Mouse (Mus musculus): ENCODE measurements around the gene Ints6l.

DNA sequence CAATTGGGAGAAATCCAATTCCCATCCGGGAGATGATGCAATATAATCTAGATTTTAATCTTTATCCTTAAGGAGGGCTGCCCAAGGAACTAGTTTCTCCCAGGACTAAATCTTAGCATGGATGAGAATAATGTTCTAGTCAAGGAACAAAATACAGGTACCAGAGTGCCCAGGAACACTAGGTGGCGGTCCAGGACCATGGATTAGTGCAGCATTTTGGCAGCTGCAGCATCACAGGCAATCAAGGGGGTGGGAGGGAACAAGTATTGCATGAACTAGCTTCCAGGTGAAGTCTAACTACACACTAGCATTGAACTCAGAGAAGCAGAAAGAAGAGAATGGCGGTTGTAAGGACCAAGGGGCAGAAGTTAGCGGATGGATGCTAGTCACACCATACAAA, 82.5 kb downstream of the Ints6l start:
- no peak for TF ChIP-seq POLR2A (IDR thresholded peaks at IDR 0.05; ENCODE audit: control insufficient read depth, extremely low read depth, insufficient read depth, low read length, poor library complexity)
- TF ChIP-seq CTCF (IDR thresholded peaks at IDR 0.05; ENCODE audit: borderline replicate concordance, control insufficient read depth, extremely low read depth, insufficient read depth, low read length, poor library complexity): no peak

All from thymus, adult 2 months (tissue).